Mouse (Mus musculus): Measurements from ENCODE around the gene Casq1. TPM values are rescaled to one million over a fixed set of nuclear protein-coding genes. Genes with fewer than 3 reads are reported as not detected.

Gene Casq1
- polyA plus RNA-seq, 2 experiments: 14.9 to 17.8 TPM

- Histone ChIP-seq H3K4me3 (replicated peaks; ENCODE audit: low read length) (no peak overlapping the region), H3K9me3 (ENCODE audit: control insufficient read depth, low read length) (no peaks in the 10 kb centered on the region), H3K4me1 (ENCODE audit: control insufficient read depth, insufficient read depth, low read length) (no peaks in the 10 kb centered on the region), H3K9ac (ENCODE audit: low read depth, low read length, severe bottlenecking) (no peak overlapping the region), H3K27ac (replicated peaks; ENCODE audit: low read depth, low read length) (no peak overlapping the region), H3K4me2 (replicated peaks; ENCODE audit: low read depth, low read length, severe bottlenecking) (no peak overlapping the region), H3K36me3 (ENCODE audit: control insufficient read depth, insufficient read depth, low read length) (peaks cover 80% of the 10 kb centered on the region), H3K27me3 (ENCODE audit: control insufficient read depth, insufficient read depth, low read length) (no peaks in the 10 kb centered on the region)
- WGBS: 79% methylated on average over 7 of the region's 7 CpGs
- no peak for DNase-seq (ENCODE audit: low spot score)
- no peak for TF ChIP-seq POLR2A (IDR thresholded peaks at IDR 0.05; ENCODE audit: borderline replicate concordance, extremely low read depth, insufficient read depth, insufficient read length)
- no peak for ATAC-seq (ENCODE audit: low FRiP score, low read depth)
These were observed 40.6 kb downstream of the Casq1 start for GRCm38 (mm10) chr1:172179102-172179501.

- Histone ChIP-seq H3K36me3 (ENCODE audit: control insufficient read depth, insufficient read depth, low read length) (peaks cover 88% of the 10 kb centered on the region), H3K9me3 (ENCODE audit: control insufficient read depth, low read length) (no peaks in the 10 kb centered on the region), H3K27ac (replicated peaks; ENCODE audit: low read depth, low read length) (no peak overlapping the region), H3K4me3 (replicated peaks; ENCODE audit: low read length) (no peak overlapping the region), H3K9ac (ENCODE audit: low read depth, low read length, severe bottlenecking) (no peak overlapping the region), H3K4me1 (ENCODE audit: control insufficient read depth, insufficient read depth, low read length) (no peaks in the 10 kb centered on the region), H3K27me3 (ENCODE audit: control insufficient read depth, insufficient read depth, low read length) (no peaks in the 10 kb centered on the region), H3K4me2 (replicated peaks; ENCODE audit: low read depth, low read length, severe bottlenecking) (no peak overlapping the region)
- no peak for ATAC-seq (ENCODE audit: low FRiP score, low read depth)
- no peak for TF ChIP-seq POLR2A (IDR thresholded peaks at IDR 0.05; ENCODE audit: borderline replicate concordance, extremely low read depth, insufficient read depth, insufficient read length)
- WGBS: 91% methylated on average over 7 of the region's 7 CpGs
- no peak for DNase-seq (ENCODE audit: low spot score)
These were observed 41.9 kb downstream of the Casq1 start for GRCm38 (mm10) chr1:172177791-172178190.

GRCm38 (mm10) chr1:172173181-172173580, 46.5 kb downstream of the Casq1 start:
- Histone ChIP-seq H3K9me3 (ENCODE audit: control insufficient read depth, low read length) (no peaks in the 10 kb centered on the region), H3K27ac (replicated peaks; ENCODE audit: low read depth, low read length) (no peak overlapping the region), H3K4me1 (ENCODE audit: control insufficient read depth, insufficient read depth, low read length) (no peaks in the 10 kb centered on the region), H3K9ac (ENCODE audit: low read depth, low read length, severe bottlenecking) (no peak overlapping the region), H3K27me3 (ENCODE audit: control insufficient read depth, insufficient read depth, low read length) (no peaks in the 10 kb centered on the region), H3K36me3 (ENCODE audit: control insufficient read depth, insufficient read depth, low read length) (peaks cover 90% of the 10 kb centered on the region), H3K4me3 (replicated peaks; ENCODE audit: low read length) (no peak overlapping the region), H3K4me2 (replicated peaks; ENCODE audit: low read depth, low read length, severe bottlenecking) (no peak overlapping the region)
- TF ChIP-seq POLR2A (IDR thresholded peaks at IDR 0.05; ENCODE audit: borderline replicate concordance, extremely low read depth, insufficient read depth, insufficient read length): no peak
- 87% methylated on average over 5 of the region's 5 CpGs for WGBS
- ATAC-seq (ENCODE audit: low FRiP score, low read depth): no peak
- no peak for DNase-seq (ENCODE audit: low spot score)

GRCm38 (mm10) chr1:172172381-172172780, 47.3 kb downstream of the Casq1 start:
- ATAC-seq (ENCODE audit: low FRiP score, low read depth) (no peak), DNase-seq (ENCODE audit: low spot score) (no peak)
- 94% methylated on average over 21 of the region's 21 CpGs for WGBS
- H3K4me1 ChIP-seq (ENCODE audit: control insufficient read depth, insufficient read depth, low read length): no peaks in the 10 kb centered on the region
- H3K27me3 ChIP-seq (ENCODE audit: control insufficient read depth, insufficient read depth, low read length): no peaks in the 10 kb centered on the region
- H3K36me3 ChIP-seq (ENCODE audit: control insufficient read depth, insufficient read depth, low read length): peaks cover 90% of the 10 kb centered on the region
- no peaks in the 10 kb centered on the region for H3K9me3 ChIP-seq (ENCODE audit: control insufficient read depth, low read length)
- H3K9ac ChIP-seq (ENCODE audit: low read depth, low read length, severe bottlenecking): no peak overlapping the region
- no peak overlapping the region for H3K4me3 ChIP-seq (replicated peaks; ENCODE audit: low read length)
- TF ChIP-seq POLR2A (IDR thresholded peaks at IDR 0.05; ENCODE audit: borderline replicate concordance, extremely low read depth, insufficient read depth, insufficient read length): no peak
- H3K27ac ChIP-seq (replicated peaks; ENCODE audit: low read depth, low read length): no peak overlapping the region
- no peak overlapping the region for H3K4me2 ChIP-seq (replicated peaks; ENCODE audit: low read depth, low read length, severe bottlenecking)

- ATAC-seq (ENCODE audit: low FRiP score, low read depth): no peak
- no peak for TF ChIP-seq POLR2A (IDR thresholded peaks at IDR 0.05; ENCODE audit: borderline replicate concordance, extremely low read depth, insufficient read depth, insufficient read length)
- Histone ChIP-seq H3K4me3 (replicated peaks; ENCODE audit: low read length) (no peak overlapping the region), H3K9ac (ENCODE audit: low read depth, low read length, severe bottlenecking) (no peak overlapping the region), H3K36me3 (ENCODE audit: control insufficient read depth, insufficient read depth, low read length) (peaks cover 95% of the 10 kb centered on the region), H3K4me2 (replicated peaks; ENCODE audit: low read depth, low read length, severe bottlenecking) (no peak overlapping the region), H3K27me3 (ENCODE audit: control insufficient read depth, insufficient read depth, low read length) (no peaks in the 10 kb centered on the region), H3K27ac (replicated peaks; ENCODE audit: low read depth, low read length) (no peak overlapping the region), H3K9me3 (ENCODE audit: control insufficient read depth, low read length) (no peaks in the 10 kb centered on the region), H3K4me1 (ENCODE audit: control insufficient read depth, insufficient read depth, low read length) (no peaks in the 10 kb centered on the region)
- DNase-seq (ENCODE audit: low spot score): no peak
- 90% methylated on average over 5 of the region's 5 CpGs for WGBS
These were observed 49.9 kb downstream of the Casq1 start for GRCm38 (mm10) chr1:172169809-172170208.

- peaks cover 77% of the 10 kb centered on the region for H3K36me3 ChIP-seq (ENCODE audit: control insufficient read depth, insufficient read depth, low read length)
- WGBS: 92% methylated on average over 5 of the region's 5 CpGs
- no peak for ATAC-seq (ENCODE audit: low FRiP score, low read depth)
These were observed 51.8 kb downstream of the Casq1 start for GRCm38 (mm10) chr1:172167911-172168310.

More at GRCm38 (mm10) chr1:172167911-172168310, 51.8 kb downstream of the Casq1 start:
- Histone ChIP-seq H3K27me3 (ENCODE audit: control insufficient read depth, insufficient read depth, low read length) (no peaks in the 10 kb centered on the region), H3K4me3 (replicated peaks; ENCODE audit: low read length) (no peak overlapping the region), H3K9ac (ENCODE audit: low read depth, low read length, severe bottlenecking) (no peak overlapping the region), H3K27ac (replicated peaks; ENCODE audit: low read depth, low read length) (no peak overlapping the region), H3K4me1 (ENCODE audit: control insufficient read depth, insufficient read depth, low read length) (no peaks in the 10 kb centered on the region), H3K9me3 (ENCODE audit: control insufficient read depth, low read length) (no peaks in the 10 kb centered on the region), H3K4me2 (replicated peaks; ENCODE audit: low read depth, low read length, severe bottlenecking) (no peak overlapping the region)
- no peak for DNase-seq (ENCODE audit: low spot score)
- no peak for TF ChIP-seq POLR2A (IDR thresholded peaks at IDR 0.05; ENCODE audit: borderline replicate concordance, extremely low read depth, insufficient read depth, insufficient read length)

Data from limb, embryonic 14.5 days (tissue).